8 mouse cellular contexts compared by ENCODE assay signal in the genomic region with DNA sequence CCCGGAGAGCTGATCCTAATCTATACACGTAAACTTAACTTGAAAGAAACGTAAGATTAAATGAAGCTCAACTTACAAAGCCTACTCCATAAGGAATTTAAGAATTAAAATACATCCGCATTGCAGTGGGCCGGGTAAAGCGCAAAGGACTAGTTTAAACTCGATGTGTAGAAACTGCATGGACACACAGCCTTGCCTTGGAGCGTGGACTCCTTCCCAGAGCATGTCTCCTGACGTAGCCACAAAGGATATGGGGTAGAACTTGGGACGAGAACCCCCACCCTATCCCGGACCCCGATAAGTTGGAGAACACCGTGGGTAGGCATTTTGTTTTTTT. TPM values are rescaled to one million over a fixed set of nuclear protein-coding genes. Genes with fewer than 3 reads are reported as not detected.
DNase-seq lines count a peak whose midpoint lies in the region; ATAC-seq and TF ChIP-seq lines count a peak whose summit lies in the region.

No protein-coding gene starts in this region.

- no peak for TF ChIP-seq EP300 in CH12.LX (IDR thresholded peaks at IDR 0.05; ENCODE audit: low read length)

- H3K9me3 ChIP-seq in heart, embryonic 12.5 days (replicated peaks), result no peaks in the 10 kb centered on the region
- no peaks in the 10 kb centered on the region for H3K9me3 ChIP-seq in CH12.LX (replicated peaks; ENCODE audit: low read length)
- no peaks in the 10 kb centered on the region for H3K9me3 ChIP-seq in forebrain, embryonic 11.5 days (ENCODE audit: control insufficient read depth, low read length)
- no peaks in the 10 kb centered on the region for H3K9me3 ChIP-seq in liver, embryonic 15.5 days (replicated peaks)

- under 1% methylated on average over 13 of the region's 13 CpGs for WGBS in heart, embryonic 12.5 days
- WGBS in forebrain, embryonic 11.5 days, result under 1% methylated on average over 13 of the region's 13 CpGs
- WGBS in liver, embryonic 15.5 days (ENCODE audit: insufficient replicate concordance), result under 1% methylated on average over 13 of the region's 13 CpGs

- H3K4me2 ChIP-seq in heart, embryonic 12.5 days, result peak overlapping the region; percentile 80
- peak overlapping the region; percentile 93; the same call in 1 of the 2 replicates for H3K4me2 ChIP-seq in CH12.LX (ENCODE audit: insufficient read depth, low read depth, poor library complexity, severe bottlenecking)
- H3K4me2 ChIP-seq in forebrain, embryonic 11.5 days (ENCODE audit: low read depth, low read length, severe bottlenecking), result peak overlapping the region; percentile 94
- peak overlapping the region; percentile 98 for H3K4me2 ChIP-seq in liver, embryonic 15.5 days

- TF ChIP-seq POLR2A in CH12.LX (IDR thresholded peaks at IDR 0.05; ENCODE audit: low read depth, low read length), result no peak

- TF ChIP-seq CTCF in CH12.LX (conservative IDR thresholded peaks at IDR 0.05 in 1 of 2, IDR thresholded peaks at IDR 0.05 in 1 of 2; ENCODE audit: low read depth in 2 of 2, low read length in 2 of 2), result no peak

- no peak for TF ChIP-seq RAD21 in CH12.LX (IDR thresholded peaks at IDR 0.05; ENCODE audit: low read depth, low read length)

- H3K36me3 ChIP-seq in heart, embryonic 12.5 days, result no peaks in the 10 kb centered on the region
- no peaks in the 10 kb centered on the region for H3K36me3 ChIP-seq in CH12.LX (replicated peaks in 1 of 2; ENCODE audit: control insufficient read depth in 1 of 2, insufficient read depth in 1 of 2, low read length in 1 of 2)
- H3K36me3 ChIP-seq in forebrain, embryonic 11.5 days (ENCODE audit: control insufficient read depth, insufficient read depth, low read length), result no peaks in the 10 kb centered on the region
- no peaks in the 10 kb centered on the region for H3K36me3 ChIP-seq in liver, embryonic 15.5 days (replicated peaks)

- H3K79me2 ChIP-seq in CH12.LX (replicated peaks; ENCODE audit: control insufficient read depth, extremely low read depth, insufficient read depth, poor library complexity, severe bottlenecking), result peaks cover 25% of the 10 kb centered on the region

- peaks cover 38% of the 10 kb centered on the region for H3K4me1 ChIP-seq in heart, embryonic 12.5 days (replicated peaks)
- peaks cover 2 to 36% of the 10 kb centered on the region in 2 experiments; a peak in 3 of 4 replicates for H3K4me1 ChIP-seq in CH12.LX (ENCODE audit: control insufficient read depth in 1 of 2, insufficient read depth in 2 of 2)
- peaks cover 14% of the 10 kb centered on the region; the same call in 1 of the 2 replicates for H3K4me1 ChIP-seq in forebrain, embryonic 11.5 days (replicated peaks; ENCODE audit: control insufficient read depth, insufficient read depth, low read length)
- peaks cover 51% of the 10 kb centered on the region for H3K4me1 ChIP-seq in liver, embryonic 15.5 days (replicated peaks)

- peak overlapping the region; percentile 74 for H3K4me3 ChIP-seq in heart, embryonic 12.5 days
- peak overlapping the region; percentile 74 to 97 (median 90) for H3K4me3 ChIP-seq in CH12.LX (replicated peaks in 1 of 3; ENCODE audit: low read depth in 2 of 3, low read length in 2 of 3, poor library complexity in 1 of 3)
- H3K4me3 ChIP-seq in forebrain, embryonic 11.5 days (ENCODE audit: low read depth, low read length), result peak overlapping the region; percentile 74
- H3K4me3 ChIP-seq in liver, embryonic 15.5 days (replicated peaks), result peak overlapping the region; percentile 87

- peak overlapping the region; percentile 97 for H3K27ac ChIP-seq in heart, embryonic 12.5 days (ENCODE audit: poor library complexity, severe bottlenecking)
- H3K27ac ChIP-seq in CH12.LX (ENCODE audit: insufficient read depth, low read depth), result no peak overlapping the region
- peak overlapping the region; percentile 59; the same call in 1 of the 2 replicates for H3K27ac ChIP-seq in forebrain, embryonic 11.5 days (ENCODE audit: low read depth, low read length)
- H3K27ac ChIP-seq in liver, embryonic 15.5 days (replicated peaks), result peak overlapping the region; percentile 88

- in situ Hi-C loops in CH12.LX (cut with MboI; ENCODE audit: low pct_ligation_motif_present, low pct_unique_long_range_greater_than_20kb, low sequenced_read_pairs), result loop anchor here (25.0 kb wide), 1 partner anchor 871 kb away; no protein-coding TSS in a partner anchor

- peak overlapping the region; percentile 86 for H3K9ac ChIP-seq in heart, embryonic 12.5 days
- H3K9ac ChIP-seq in CH12.LX (ENCODE audit: insufficient read depth, low read depth), result peak overlapping the region; percentile 94
- peak overlapping the region; percentile 86 for H3K9ac ChIP-seq in forebrain, embryonic 11.5 days (ENCODE audit: low read length)
- peak overlapping the region; percentile 94 for H3K9ac ChIP-seq in liver, embryonic 15.5 days

- dilution Hi-C loops in CH12.LX (cut with MboI; ENCODE audit: extremely low pct_ligation_motif_present, extremely low pct_unique_long_range_greater_than_20kb, low sequenced_read_pairs), result no loop called here

- no peaks in the 10 kb centered on the region for H3K27me3 ChIP-seq in heart, embryonic 12.5 days (replicated peaks)
- H3K27me3 ChIP-seq in CH12.LX (replicated peaks), result no peaks in the 10 kb centered on the region
- H3K27me3 ChIP-seq in forebrain, embryonic 11.5 days (ENCODE audit: control insufficient read depth, insufficient read depth, low read length), result no peaks in the 10 kb centered on the region
- H3K27me3 ChIP-seq in liver, embryonic 15.5 days, result no peaks in the 10 kb centered on the region

- ATAC-seq in heart, embryonic 12.5 days (ENCODE audit: insufficient number of reproducible peaks, low FRiP score), result no peak
- peak; percentile 0; the same call in 1 of the 2 replicates for ATAC-seq in forebrain, embryonic 11.5 days (replicated peaks; ENCODE audit: low FRiP score)
- no peak for ATAC-seq in liver, embryonic 15.5 days (ENCODE audit: insufficient read depth)

- no peak for DNase-seq in heart, postnatal 4 days
- DNase-seq in CH12.LX (ENCODE audit: extremely low read depth), result peak; percentile 17
- DNase-seq in forebrain, embryonic 11.5 days (ENCODE audit: low spot score), result no peak
- no peak for DNase-seq in Muller cell, postnatal 12 days (ENCODE audit: inconsistent ontology term)
- no peak for DNase-seq in spleen, postnatal 10 days (ENCODE audit: low spot score in 2 of 2)
- DNase-seq in cerebellum, postnatal 36 days, result no peak

TF ChIP-seq in CH12.LX, 34 proteins besides CTCF, POLR2A, EP300 and RAD21:
- TF ChIP-seq USF1 (IDR thresholded peaks at IDR 0.05; ENCODE audit: low read depth, low read length) (no peak), SIN3A (IDR thresholded peaks at IDR 0.05; ENCODE audit: low read length) (no peak), MXI1 (IDR thresholded peaks at IDR 0.05; ENCODE audit: low read depth, low read length) (no peak), NRF1 (IDR thresholded peaks at IDR 0.05; ENCODE audit: low read depth, low read length) (no peak), E2F4 (IDR thresholded peaks at IDR 0.05; ENCODE audit: insufficient replicate concordance, low read depth, low read length) (no peak), ELF1 (IDR thresholded peaks at IDR 0.05; ENCODE audit: low read depth, low read length) (no peak), ZKSCAN1 (IDR thresholded peaks at IDR 0.05; ENCODE audit: borderline replicate concordance, low read depth, low read length) (no peak), MEF2A (IDR thresholded peaks at IDR 0.05; ENCODE audit: borderline replicate concordance, low read depth, low read length) (no peak), CHD2 (IDR thresholded peaks at IDR 0.05; ENCODE audit: low read length) (no peak), BHLHE40 (IDR thresholded peaks at IDR 0.05; ENCODE audit: low read depth, low read length) (no peak)

RNA-seq across cellular contexts. Expression of gene Jarid2, which starts 3.7 kb away (rescaled TPM):
- polyA plus RNA-seq in heart, embryonic 12.5 days (2016; fragmentation: Nextera tagmentation; extraction: Ambion mirVana), result 40.6 TPM in 2 replicates
- total RNA-seq in heart, postnatal 4 days (2021), result 10 to 100 TPM; 45.2 to 53.1 TPM
- total RNA-seq in CH12.LX (2012; rRNA removed) (3.2 and 4.5 TPM in 2 replicates), CH12.LX (2014; rRNA removed) (6.1 and 7.8 TPM in 2 replicates)
- 10.9 and 14.2 TPM in 2 replicates for polyA plus RNA-seq in CH12.LX (2012; ENCODE audit: insufficient read length, low read depth)
- polyA plus RNA-seq in forebrain, embryonic 11.5 days (2014; fragmentation: Nextera tagmentation; extraction: Ambion mirVana), result 40.8 and 43.6 TPM in 2 replicates
- 10.4 and 10.7 TPM in 2 replicates for polyA plus RNA-seq in liver, embryonic 15.5 days (2015; fragmentation: Nextera tagmentation; extraction: Ambion mirVana)
